Mouse (Mus musculus): Measurements from ENCODE around the gene Cpne9.

DNA sequence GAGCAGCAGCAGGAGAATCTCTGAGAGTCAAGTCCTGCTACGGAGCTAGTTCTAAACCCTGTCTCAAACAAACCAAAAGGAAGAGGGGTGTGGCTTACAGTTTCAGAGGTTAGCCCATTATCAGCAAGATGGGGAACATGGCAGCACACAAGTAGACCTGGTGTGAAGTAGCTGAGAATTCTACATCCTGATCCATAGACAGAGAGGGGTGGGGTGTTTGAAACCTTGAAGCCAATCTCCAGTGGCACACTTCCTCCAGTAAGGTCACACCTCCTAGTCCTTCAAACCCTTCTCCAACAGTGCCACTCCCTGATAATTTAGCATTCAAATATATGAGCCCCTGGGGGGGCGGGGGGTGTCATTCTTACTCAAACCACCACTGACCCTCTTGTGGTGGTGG, 13.9 kb downstream of the Cpne9 start:
- TF ChIP-seq EP300 (IDR thresholded peaks at IDR 0.05; ENCODE audit: low read depth) (no peak), CTCF (IDR thresholded peaks at IDR 0.05; ENCODE audit: low read depth) (no peak)

Data from liver, postnatal 0 days (tissue).